Mouse (Mus musculus): ENCODE measurements around the gene Casc3.

- TF ChIP-seq CTCF (IDR thresholded peaks at IDR 0.05; ENCODE audit: extremely low read depth, insufficient read depth, insufficient read length, insufficient replicate concordance) = no peak
- TF ChIP-seq POLR2A (IDR thresholded peaks at IDR 0.05; ENCODE audit: low read depth, low read length) = no peak
Measured at GRCm38 (mm10) chr11:98773635-98774295, 30.9 kb upstream of the Casc3 start.

Data from spleen, adult 2 months (tissue).